Mouse (Mus musculus): ENCODE results near the gene Actl6b. TPM values are rescaled to one million over a fixed set of nuclear protein-coding genes. Genes with fewer than 3 reads are reported as not detected.
"Not testable (repeated sequence)": the region's sequence is repeated elsewhere in the genome, so short reads cannot be mapped to it uniquely, and the experiment has no call there.

The Actl6b gene
- polyA plus RNA-seq, 1 experiment from 2014 or later = 256 TPM

GRCm38 (mm10) chr5:137613076-137613475 lies 59.8 kb downstream of the Actl6b start:
- WGBS = 77% methylated on average over 5 of the region's 5 CpGs
- peaks cover 16% of the 10 kb centered on the region for H3K27me3 ChIP-seq
- no peak overlapping the region for H3K9ac ChIP-seq
- H3K9me3 ChIP-seq = no peaks in the 10 kb centered on the region
- H3K27ac ChIP-seq = no peak overlapping the region
- H3K4me3 ChIP-seq = no peak overlapping the region
- no peaks in the 10 kb centered on the region for H3K36me3 ChIP-seq
- H3K4me2 ChIP-seq = no peak overlapping the region
- peaks cover 35% of the 10 kb centered on the region for H3K4me1 ChIP-seq (replicated peaks)
- no peak for ATAC-seq (ENCODE audit: low FRiP score)

GRCm38 (mm10) chr5:137613550-137613949 lies 60.2 kb downstream of the Actl6b start, which contains the start of gene Pcolce:
Pcolce (minus strand) TSS chr5:137613784.
- 68% methylated on average over 11 of the region's 11 CpGs for WGBS

DNA sequence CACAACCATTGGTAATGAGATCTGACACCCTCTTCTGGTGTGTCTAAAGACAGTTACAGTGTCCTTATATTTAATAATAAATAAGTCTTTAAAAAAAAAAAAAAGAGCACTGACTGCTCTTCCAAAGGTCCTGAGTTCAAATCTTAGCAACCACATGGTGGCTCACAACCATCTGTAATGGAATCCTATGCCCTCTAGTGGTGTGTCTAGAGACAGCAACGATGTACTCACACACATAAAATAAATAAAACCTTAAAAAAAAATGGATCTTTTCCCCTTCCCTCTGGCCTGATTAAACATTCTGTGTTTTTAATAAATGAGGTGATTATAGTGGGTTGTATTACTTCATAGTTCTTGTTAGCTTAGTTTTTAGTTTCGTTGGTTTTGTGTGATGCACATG lies 61.6 kb downstream of the Actl6b start:
- not testable (repeated sequence) for H3K36me3 ChIP-seq; H3K4me3 ChIP-seq; H3K27me3 ChIP-seq; H3K9ac ChIP-seq; H3K4me2 ChIP-seq; ATAC-seq (ENCODE audit: low FRiP score); H3K9me3 ChIP-seq; H3K27ac ChIP-seq
- peaks cover 26% of the 10 kb centered on the region for H3K4me1 ChIP-seq (replicated peaks)
- 93% methylated on average over 2 of the region's 2 CpGs for WGBS

More at GRCm38 (mm10) chr5:137613550-137613949, 60.2 kb downstream of the Actl6b start, which contains the start of gene Pcolce:
- no peaks in the 10 kb centered on the region for H3K36me3 ChIP-seq
- H3K9me3 ChIP-seq = no peaks in the 10 kb centered on the region
- H3K4me1 ChIP-seq (replicated peaks) = peaks cover 30% of the 10 kb centered on the region
- H3K4me3 ChIP-seq = no peak within 1 kb of the TSS
- ATAC-seq (ENCODE audit: low FRiP score) = no peak
- no peak within 1 kb of the TSS for H3K9ac ChIP-seq
- no peak within 1 kb of the TSS for H3K27ac ChIP-seq
- H3K4me2 ChIP-seq = no peak within 1 kb of the TSS
- peaks cover 11% of the 10 kb centered on the region for H3K27me3 ChIP-seq

- Histone ChIP-seq H3K4me2 (no peak overlapping the region), H3K27me3 (no peaks in the 10 kb centered on the region), H3K9ac (no peak overlapping the region), H3K4me1 (replicated peaks) (peaks cover 22% of the 10 kb centered on the region), H3K36me3 (no peaks in the 10 kb centered on the region), H3K9me3 (no peaks in the 10 kb centered on the region), H3K4me3 (no peak overlapping the region), H3K27ac (no peak overlapping the region)
- 97% methylated on average over 7 of the region's 7 CpGs for WGBS
- ATAC-seq (ENCODE audit: low FRiP score) = no peak
Observed at GRCm38 (mm10) chr5:137615347-137615746, 62.0 kb downstream of the Actl6b start.

Small RNA genes within 50 kb of the gene (microRNA-seq; reads per million reads assigned to microRNA genes)
- 1.6 reads per million for gene Mir6418

Other genes starting within 250 kb of the Actl6b start
- 105 and 113 TPM in 2 replicates for gene Srrt, start 245.8 kb upstream of the Actl6b start, polyA plus RNA-seq (2015; fragmentation: Nextera tagmentation; extraction: Ambion mirVana)
- gene Trip6, start 239.1 kb upstream of the Actl6b start, polyA plus RNA-seq (2015; fragmentation: Nextera tagmentation; extraction: Ambion mirVana) = 19.2 and 20.0 TPM in 2 replicates
- 25.8 and 27.4 TPM in 2 replicates for gene Slc12a9, start 219.9 kb upstream of the Actl6b start, polyA plus RNA-seq (2015; fragmentation: Nextera tagmentation; extraction: Ambion mirVana)
- gene Ephb4, start 203.4 kb upstream of the Actl6b start, polyA plus RNA-seq (2015; fragmentation: Nextera tagmentation; extraction: Ambion mirVana) = 9.2 and 9.4 TPM in 2 replicates
- 0.06 and 0.08 TPM in 2 replicates for gene Zan, start 76.5 kb upstream of the Actl6b start, polyA plus RNA-seq (2015; fragmentation: Nextera tagmentation; extraction: Ambion mirVana)
- 82.2 and 85.1 TPM in 2 replicates for gene Pop7, start 51.0 kb upstream of the Actl6b start, polyA plus RNA-seq (2015; fragmentation: Nextera tagmentation; extraction: Ambion mirVana)
- 17.9 and 19.5 TPM in 2 replicates for gene Gigyf1, start 35.0 kb upstream of the Actl6b start, polyA plus RNA-seq (2015; fragmentation: Nextera tagmentation; extraction: Ambion mirVana)
- gene Epo, start 20.3 kb upstream of the Actl6b start, polyA plus RNA-seq (2015; fragmentation: Nextera tagmentation; extraction: Ambion mirVana) = not detected in 2 replicates
- 529 and 536 TPM in 2 replicates for gene Gnb2, start 20.0 kb upstream of the Actl6b start, polyA plus RNA-seq (2015; fragmentation: Nextera tagmentation; extraction: Ambion mirVana)
- 3.4 and 3.8 TPM in 2 replicates for gene Tfr2, start 16.3 kb downstream of the Actl6b start, polyA plus RNA-seq (2015; fragmentation: Nextera tagmentation; extraction: Ambion mirVana)
- gene Mospd3, start 47.5 kb downstream of the Actl6b start, polyA plus RNA-seq (2015; fragmentation: Nextera tagmentation; extraction: Ambion mirVana) = 49.1 and 49.6 TPM in 2 replicates
- 22.8 and 26.4 TPM in 2 replicates for gene Pcolce, start 60.3 kb downstream of the Actl6b start, polyA plus RNA-seq (2015; fragmentation: Nextera tagmentation; extraction: Ambion mirVana)
- gene Fbxo24, start 75.5 kb downstream of the Actl6b start, polyA plus RNA-seq (2015; fragmentation: Nextera tagmentation; extraction: Ambion mirVana) = 0.17 and 0.21 TPM in 2 replicates
- 19.9 and 23.4 TPM in 2 replicates for gene Lrch4, start 75.6 kb downstream of the Actl6b start, polyA plus RNA-seq (2015; fragmentation: Nextera tagmentation; extraction: Ambion mirVana)
- 7.9 and 8.9 TPM in 2 replicates for gene Gm20605, start 75.7 kb downstream of the Actl6b start, polyA plus RNA-seq (2015; fragmentation: Nextera tagmentation; extraction: Ambion mirVana)
- gene Sap25, start 87.8 kb downstream of the Actl6b start, polyA plus RNA-seq (2015; fragmentation: Nextera tagmentation; extraction: Ambion mirVana) = 4.8 and 5.2 TPM in 2 replicates
- 0.09 and 0.16 TPM in 2 replicates for gene Irs3, start 92.2 kb downstream of the Actl6b start, polyA plus RNA-seq (2015; fragmentation: Nextera tagmentation; extraction: Ambion mirVana)
- gene Agfg2, start 131.2 kb downstream of the Actl6b start, polyA plus RNA-seq (2015; fragmentation: Nextera tagmentation; extraction: Ambion mirVana) = 15.6 and 16.4 TPM in 2 replicates
- 32.9 and 34.1 TPM in 2 replicates for gene Nyap1, start 188.1 kb downstream of the Actl6b start, polyA plus RNA-seq (2015; fragmentation: Nextera tagmentation; extraction: Ambion mirVana)
- gene Tsc22d4, start 192.2 kb downstream of the Actl6b start, polyA plus RNA-seq (2015; fragmentation: Nextera tagmentation; extraction: Ambion mirVana) = 61.1 and 62.5 TPM in 2 replicates
- 40.6 and 44.1 TPM in 2 replicates for gene Ppp1r35, start 225.3 kb downstream of the Actl6b start, polyA plus RNA-seq (2015; fragmentation: Nextera tagmentation; extraction: Ambion mirVana)
- 10.7 and 11.1 TPM in 2 replicates for gene Mepce, start 234.1 kb downstream of the Actl6b start, polyA plus RNA-seq (2015; fragmentation: Nextera tagmentation; extraction: Ambion mirVana)
- 10.6 and 12.3 TPM in 2 replicates for gene Zcwpw1, start 234.3 kb downstream of the Actl6b start, polyA plus RNA-seq (2015; fragmentation: Nextera tagmentation; extraction: Ambion mirVana)